Mouse (Mus musculus): ENCODE data around the gene Lrrc26.

GRCm38 (mm10) chr2:25264286-25264660, 25.4 kb upstream of the Lrrc26 start:
- TF ChIP-seq CTCF (IDR thresholded peaks at IDR 0.05; ENCODE audit: insufficient read depth, low read depth, low read length), result no peak
- TF ChIP-seq POLR2A (IDR thresholded peaks at IDR 0.05; ENCODE audit: insufficient read depth, low read depth, low read length), result no peak

Data from olfactory bulb, adult 2 months (tissue).